Mouse (Mus musculus) embryonic facial prominence, embryonic 14.5 days (tissue): ENCODE measurements around the gene Ngfr. TPM values are rescaled to one million over a fixed set of nuclear protein-coding genes. Genes with fewer than 3 reads are reported as not detected.

Experiments used
- ATAC-seq: fragments of 200-750 bp; cut with Nextera tagmentation; 2 replicates; pipeline ENCODE4 v1.8.0; 2017; ENCODE audit warnings: low read depth, moderate number of reproducible peaks, moderate TSS enrichment
- DNase-seq: peaks from one replicate; pipeline ENCODE4 v3.0.0-alpha.2; 2015; ENCODE audit warnings: low spot score
- H3K27ac ChIP-seq: fragments of 300-500 bp; sonication (generic); replicated peaks from 2 replicates; pipeline ENCODE4 v1.5.1; 2014; ENCODE audit warnings: low read depth, mild to moderate bottlenecking, low read length, moderate library complexity
- H3K27me3 ChIP-seq: fragments of 300-500 bp; sonication (generic); replicated peaks from 2 replicates; pipeline ENCODE4 v1.6.1; 2014; ENCODE audit warnings: low read length; ENCODE audit not compliant: control insufficient read depth, insufficient read depth
- H3K36me3 ChIP-seq: fragments of 300-500 bp; sonication (generic); 2 replicates; pipeline ENCODE4 v1.6.1; 2014; ENCODE audit warnings: low read length, mixed read lengths; ENCODE audit not compliant: control insufficient read depth, insufficient read depth
- H3K4me1 ChIP-seq: fragments of 300-500 bp; sonication (generic); 2 replicates; pipeline ENCODE4 v1.6.1; 2014; ENCODE audit warnings: antibody characterized with exemption, low read length; ENCODE audit not compliant: control insufficient read depth, insufficient read depth
- H3K4me2 ChIP-seq: fragments of 300-500 bp; sonication (generic); 2 replicates; pipeline ENCODE4 v1.6.1; 2014; ENCODE audit warnings: low read depth, mild to moderate bottlenecking, low read length, moderate library complexity, mixed read lengths
- H3K4me3 ChIP-seq: fragments of 300-500 bp; sonication (generic); 2 replicates; pipeline ENCODE4 v1.5.1; 2014; ENCODE audit warnings: low read depth, mild to moderate bottlenecking, low read length
- H3K9ac ChIP-seq: fragments of 300-500 bp; sonication (generic); 2 replicates; pipeline ENCODE4 v1.6.1; 2014; ENCODE audit warnings: low read depth, mild to moderate bottlenecking, low read length, moderate library complexity, mixed read lengths
- H3K9me3 ChIP-seq: fragments of 300-500 bp; sonication (generic); 2 replicates; pipeline ENCODE4 v1.6.1; 2016; ENCODE audit warnings: low read length; ENCODE audit not compliant: control insufficient read depth
- WGBS: fragments of 180-500 bp; shearing (Covaris S2); extraction: QIAGEN DNeasy Blood & Tissue Kit; methylation state at CpG from one replicate; pipeline ENCODE4 v1.1.7; 2014; 5-methylcytosine and 5-hydroxymethylcytosine counted together
- polyA plus RNA-seq: library from polyadenylated mRNA; unstranded; fragments of >200 nt; fragmentation: Nextera tagmentation; extraction: Ambion mirVana; gene quantifications from 2 replicates; pipeline ENCODE4 v1.2.1, GENCODE M21; 2014

Gene Ngfr
- polyA plus RNA-seq, 1 experiment from 2014 or later = 47.5 TPM

DNA sequence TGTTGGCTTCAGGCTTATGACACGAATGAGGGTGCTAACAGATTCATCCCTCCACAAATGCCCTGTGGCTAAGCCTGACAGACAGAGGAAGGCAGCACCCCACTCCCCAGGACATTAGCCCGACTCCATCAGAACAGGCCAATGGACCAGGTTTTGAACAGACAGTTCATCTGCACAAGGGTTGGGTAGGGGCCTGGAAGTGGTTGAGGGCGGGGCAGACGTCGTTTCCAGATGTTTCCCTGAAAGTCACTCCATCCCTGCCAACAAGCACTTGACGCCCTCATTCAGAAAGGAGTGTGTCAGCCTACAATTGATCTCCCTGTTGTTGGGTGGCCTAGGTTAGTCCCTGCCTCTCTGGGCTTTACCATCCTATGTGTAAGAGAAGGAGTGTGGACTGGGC is 17.6 kb downstream of the Ngfr start:
- WGBS = 65% methylated on average over 6 of the region's 6 CpGs
- Histone ChIP-seq H3K4me2 (no peak overlapping the region), H3K4me1 (peaks cover 38% of the 10 kb centered on the region), H3K27ac (no peak overlapping the region), H3K9ac (no peak overlapping the region), H3K4me3 (no peak overlapping the region), H3K9me3 (no peaks in the 10 kb centered on the region), H3K36me3 (peaks cover 7% of the 10 kb centered on the region), H3K27me3 (peaks cover 5% of the 10 kb centered on the region; the same call in 1 of the 2 replicates)
- ATAC-seq = no peak
- DNase-seq = no peak

- H3K4me2 ChIP-seq = no peak overlapping the region
- ATAC-seq (no peak), DNase-seq (no peak)
- H3K27ac ChIP-seq = no peak overlapping the region
- no peaks in the 10 kb centered on the region for H3K36me3 ChIP-seq
- H3K4me3 ChIP-seq = no peak overlapping the region
- 0 out of 2 replicates have a peak, but pooled peaks cover 5% of the 10 kb centered on the region for H3K9me3 ChIP-seq
- 54% methylated on average over 8 of the region's 8 CpGs for WGBS
- peaks cover 38% of the 10 kb centered on the region for H3K4me1 ChIP-seq
- H3K9ac ChIP-seq = no peak overlapping the region
- H3K27me3 ChIP-seq = peaks cover 5% of the 10 kb centered on the region; the same call in 1 of the 2 replicates
These were observed 19.4 kb downstream of the Ngfr start for GRCm38 (mm10) chr11:95567936-95568715.

GRCm38 (mm10) chr11:95567366-95567765 is 20.2 kb downstream of the Ngfr start:
- H3K4me3 ChIP-seq = no peak overlapping the region
- no peak overlapping the region for H3K4me2 ChIP-seq
- no peak overlapping the region for H3K27ac ChIP-seq
- 0 out of 2 replicates have a peak, but pooled peaks cover 5% of the 10 kb centered on the region for H3K9me3 ChIP-seq
- no peak overlapping the region; the same call in 1 of the 2 replicates for H3K9ac ChIP-seq
- peaks cover 5% of the 10 kb centered on the region; the same call in 1 of the 2 replicates for H3K27me3 ChIP-seq
- 43% methylated on average over 6 of the region's 6 CpGs for WGBS
- DNase-seq (no peak), ATAC-seq (0 out of 2 replicates have a peak, but pooled peaks have one; percentile 14)
- H3K36me3 ChIP-seq = no peaks in the 10 kb centered on the region
- peaks cover 37% of the 10 kb centered on the region for H3K4me1 ChIP-seq

DNA sequence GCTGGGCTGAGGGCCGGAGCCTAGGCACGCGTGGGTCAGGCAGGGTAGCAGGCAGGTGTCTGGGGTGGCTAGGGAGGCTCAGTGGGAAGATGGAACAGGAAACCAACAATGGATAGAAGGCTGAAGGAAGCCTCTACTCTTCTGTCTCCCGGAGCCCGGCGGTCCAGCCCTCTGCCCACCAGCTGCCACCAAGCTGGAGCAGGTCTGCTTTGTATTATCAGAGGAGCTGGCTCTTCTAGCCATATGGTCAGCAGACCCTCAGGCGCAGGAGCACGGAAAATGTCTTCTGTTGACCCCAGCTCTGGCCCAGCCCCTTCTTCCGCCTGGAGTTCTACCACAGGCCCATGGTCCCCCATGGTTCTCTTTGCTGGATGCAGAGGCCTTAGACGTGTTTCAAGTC is 22.2 kb downstream of the Ngfr start:
- no peak for DNase-seq
- Histone ChIP-seq H3K9me3 (0 out of 2 replicates have a peak, but pooled peaks cover 5% of the 10 kb centered on the region), H3K9ac (no peak overlapping the region), H3K4me2 (no peak overlapping the region), H3K27ac (no peak overlapping the region), H3K4me1 (peaks cover 21% of the 10 kb centered on the region), H3K4me3 (no peak overlapping the region), H3K36me3 (no peaks in the 10 kb centered on the region), H3K27me3 (no peaks in the 10 kb centered on the region)
- ATAC-seq = no peak
- WGBS = 63% methylated on average over 10 of the region's 10 CpGs

DNA sequence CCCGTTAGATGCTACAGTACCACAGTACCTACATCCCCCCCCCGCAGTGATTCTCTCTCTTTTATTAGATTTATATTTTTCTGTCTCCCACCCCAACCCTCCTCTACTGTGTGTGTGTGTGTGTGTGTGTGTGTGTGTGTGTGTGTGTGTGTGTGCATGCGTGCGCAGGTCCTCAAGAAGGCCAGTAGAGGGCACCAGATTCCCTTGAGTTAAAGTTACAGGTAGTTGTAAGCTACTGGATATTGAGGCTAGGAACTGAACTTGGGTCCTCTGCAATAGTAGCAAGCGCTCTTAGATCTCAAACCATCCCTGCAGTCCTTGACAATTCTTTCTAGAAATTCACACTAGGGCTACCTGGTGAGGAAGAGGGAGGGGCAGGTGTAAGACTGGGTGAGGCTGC is 23.7 kb downstream of the Ngfr start:
- ATAC-seq (no peak), DNase-seq (no peak)
- H3K4me3 ChIP-seq = no peak overlapping the region
- WGBS = 94% methylated on average over 5 of the region's 5 CpGs
- H3K9me3 ChIP-seq = 0 out of 2 replicates have a peak, but pooled peaks cover 5% of the 10 kb centered on the region
- no peak overlapping the region for H3K9ac ChIP-seq
- H3K27ac ChIP-seq = no peak overlapping the region
- H3K27me3 ChIP-seq = no peaks in the 10 kb centered on the region
- H3K4me1 ChIP-seq = peaks cover 19% of the 10 kb centered on the region
- no peak overlapping the region for H3K4me2 ChIP-seq
- no peaks in the 10 kb centered on the region for H3K36me3 ChIP-seq

- no peaks in the 10 kb centered on the region for H3K36me3 ChIP-seq
- no peak overlapping the region for H3K27ac ChIP-seq
- ATAC-seq = no peak
- WGBS = 66% methylated on average over 2 of the region's 3 CpGs
- no peaks in the 10 kb centered on the region for H3K27me3 ChIP-seq
- H3K4me2 ChIP-seq = no peak overlapping the region
- H3K4me3 ChIP-seq = no peak overlapping the region
- peaks cover 14% of the 10 kb centered on the region for H3K4me1 ChIP-seq
- no peak for DNase-seq
- H3K9me3 ChIP-seq = 0 out of 2 replicates have a peak, but pooled peaks cover 5% of the 10 kb centered on the region
- no peak overlapping the region for H3K9ac ChIP-seq
These were observed 26.8 kb downstream of the Ngfr start for GRCm38 (mm10) chr11:95560773-95561172.

- H3K9ac ChIP-seq = no peak overlapping the region
- H3K4me3 ChIP-seq = no peak overlapping the region
- 0 out of 2 replicates have a peak, but pooled peaks cover 5% of the 10 kb centered on the region for H3K9me3 ChIP-seq
- no peak for DNase-seq
- peaks cover 21% of the 10 kb centered on the region for H3K4me1 ChIP-seq
- WGBS = 69% methylated on average over 2 of the region's 2 CpGs
- H3K36me3 ChIP-seq = no peaks in the 10 kb centered on the region
- H3K27me3 ChIP-seq = no peaks in the 10 kb centered on the region
- peak; percentile 62; the same call in 1 of the 2 replicates for ATAC-seq
- no peak overlapping the region for H3K27ac ChIP-seq
- no peak overlapping the region for H3K4me2 ChIP-seq
These were observed 27.8 kb downstream of the Ngfr start for GRCm38 (mm10) chr11:95559761-95560160.

DNA sequence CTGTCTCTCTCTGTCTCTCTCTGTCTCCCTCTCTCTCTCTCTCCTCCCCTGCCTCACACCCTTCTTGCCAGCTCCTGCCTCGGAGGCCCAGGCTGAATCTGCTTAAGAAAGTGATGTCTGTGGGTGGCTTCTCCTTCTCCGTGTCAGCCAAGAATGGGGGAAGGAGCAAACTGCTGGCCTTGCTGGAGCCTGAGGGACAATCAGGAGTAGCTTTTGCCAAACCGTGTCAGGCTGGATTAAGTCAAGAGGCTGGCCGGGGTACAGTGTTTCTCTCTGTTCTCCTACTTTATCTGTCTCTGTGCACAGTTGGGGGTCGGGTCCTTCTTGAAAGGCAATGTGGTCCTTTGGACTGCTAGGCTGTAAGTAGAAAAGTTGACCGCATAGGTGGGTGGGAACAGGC is 29.8 kb downstream of the Ngfr start:
- ATAC-seq = 0 out of 2 replicates have a peak, but pooled peaks have one; percentile 19
- WGBS = 20% methylated on average over 6 of the region's 6 CpGs
- H3K27me3 ChIP-seq = no peaks in the 10 kb centered on the region
- H3K4me1 ChIP-seq = peaks cover 21% of the 10 kb centered on the region
- no peak overlapping the region for H3K4me3 ChIP-seq
- DNase-seq = peak; percentile 67
- no peaks in the 10 kb centered on the region for H3K36me3 ChIP-seq
- H3K9me3 ChIP-seq = no peaks in the 10 kb centered on the region
- H3K9ac ChIP-seq = no peak overlapping the region
- H3K27ac ChIP-seq = no peak overlapping the region
- H3K4me2 ChIP-seq = no peak overlapping the region
